ENCODE assay signal across 15 mouse cellular contexts in the genomic region with DNA sequence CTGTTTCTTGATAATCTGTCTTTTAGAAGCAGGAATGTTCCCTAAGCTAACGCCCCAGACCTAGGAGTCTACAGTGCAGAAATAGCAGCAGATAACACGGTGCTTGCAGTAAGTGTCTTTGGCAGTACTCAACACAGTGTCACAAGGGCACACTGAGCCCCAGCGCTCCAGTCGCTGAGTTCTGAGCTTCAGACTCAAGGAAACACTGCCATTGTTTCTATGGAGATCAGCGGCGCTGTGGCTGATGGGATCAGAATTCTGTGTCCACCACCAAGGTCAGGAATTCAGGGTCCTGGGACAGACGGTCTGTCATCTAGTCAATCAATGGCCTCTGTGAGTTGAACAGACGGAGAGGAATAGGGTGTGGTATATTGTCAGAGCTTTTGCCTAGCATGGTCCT. TPM values are rescaled to one million over a fixed set of nuclear protein-coding genes. Genes with fewer than 3 reads are reported as not detected.
DNase-seq lines count a peak whose midpoint lies in the region; TF ChIP-seq lines count a peak whose summit lies in the region.
"Had no signal": no experiment of that assay in that cellular context is flagged by ENCODE, and none has a peak within 500 bp of the region (broad histone marks: within the 10 kb centered on the region; RNA-seq: fewer than 3 reads in every experiment).

No protein-coding gene starts in this region.

- no peaks in the 10 kb centered on the region for H3K9me3 ChIP-seq in heart, embryonic 10.5 days
- H3K9me3 ChIP-seq: G1E; hindbrain, embryonic 10.5 days; limb, embryonic 15.5 days had no signal

- peaks cover 29% of the 10 kb centered on the region for H3K4me1 ChIP-seq in heart, embryonic 10.5 days
- H3K4me1 ChIP-seq: limb, embryonic 15.5 days had no signal

- H3K36me3 ChIP-seq in heart, embryonic 10.5 days = no peaks in the 10 kb centered on the region
- H3K36me3 ChIP-seq: G1E; hindbrain, embryonic 10.5 days; limb, embryonic 15.5 days had no signal

- intact Hi-C loops in heart, postnatal 14 days (cut with DNase I) = loop anchor here (1.0 kb wide), 1 partner anchor 31 kb away; no protein-coding TSS in a partner anchor
- intact Hi-C loops in left cerebral cortex, adult 2 months (cut with DNase I) = no loop called here

- peak; percentile 12 for DNase-seq in adrenal gland, postnatal 14 days
- DNase-seq in adrenal gland, adult 2 months = no peak
- peak; percentile 64 for DNase-seq in R1 (ENCODE audit: low read depth, low spot score)
- peak; percentile 87 for DNase-seq in heart, embryonic 10.5 days (ENCODE audit: low spot score)
- peak; percentile 33 to 56 for DNase-seq in heart, postnatal 14 days
- DNase-seq in left cerebral cortex, adult 2 months (ENCODE audit: extremely low spot score in 1 of 2, low spot score in 2 of 2) = no peak
- no peak for DNase-seq in left cerebral cortex, adult 18-20 months (ENCODE audit: low spot score in 2 of 2)
- DNase-seq in ovary, adult 18-20 months (ENCODE audit: low spot score) = no peak
- DNase-seq: cerebellum, postnatal 36 days; liver, postnatal 0 days; lung, postnatal 4 days had no signal

- TF ChIP-seq CTCF in left cerebral cortex, adult 2 months (IDR thresholded peaks at IDR 0.05) = no peak

- H3K27me3 ChIP-seq in heart, embryonic 10.5 days (ENCODE audit: insufficient read depth, poor library complexity, severe bottlenecking) = no peaks in the 10 kb centered on the region
- H3K27me3 ChIP-seq: limb, embryonic 15.5 days had no signal

- 39% methylated on average over 8 of the region's 8 CpGs for WGBS in heart, embryonic 10.5 days

- peak overlapping the region; percentile 15; the same call in 1 of the 2 replicates for H3K4me3 ChIP-seq in heart, embryonic 10.5 days
- no peak overlapping the region for H3K4me3 ChIP-seq in left cerebral cortex, adult 2 months
- H3K4me3 ChIP-seq: hindbrain, embryonic 10.5 days; limb, embryonic 15.5 days had no signal

- peak overlapping the region; percentile 87 for H3K27ac ChIP-seq in heart, embryonic 10.5 days
- H3K27ac ChIP-seq in left cerebral cortex, adult 2 months = no peak overlapping the region
- H3K27ac ChIP-seq: hindbrain, embryonic 10.5 days; kidney, postnatal 0 days; limb, embryonic 15.5 days had no signal

RNA-seq across cellular contexts. Expression of gene Fxr1, which starts 30.4 kb away (rescaled TPM):
- 110 and 115 TPM in 2 replicates for total RNA-seq in adrenal gland, postnatal 14 days (2021)
- 100 to 1,000 TPM in 1 of 2 experiments, 10 to 100 TPM in 1; 98.9 to 153 TPM for total RNA-seq in adrenal gland, adult 2 months (2021)
- polyA plus RNA-seq in adrenal gland, adult 2 months (2012; rRNA removed) = 2.7 and 2.9 TPM in 2 replicates
- 67.7 and 70.5 TPM in 2 replicates for polyA plus RNA-seq in heart, embryonic 10.5 days (2016; fragmentation: Nextera tagmentation; extraction: Ambion mirVana)
- total RNA-seq in heart, postnatal 14 days (2021) = 100 to 1,000 TPM; 158 to 160 TPM
- 10 to 100 TPM; 73.3 to 77.4 TPM for total RNA-seq in left cerebral cortex, adult 2 months (2021)
- total RNA-seq in left cerebral cortex, adult 18-20 months (2021) = 10 to 100 TPM; 77.5 to 79.6 TPM

Comparison
In these comparisons a context has a peak if more than half of its experiments do, and no peak if none do; other contexts are left out.
1. DNase-seq: peak in adrenal gland, postnatal 14 days (single experiment), R1 (single experiment), heart, embryonic 10.5 days (single experiment) and heart, postnatal 14 days (2 of 2); none in adrenal gland, adult 2 months (single experiment), left cerebral cortex, adult 2 months (0 of 2), left cerebral cortex, adult 18-20 months (0 of 2) and ovary, adult 18-20 months (single experiment).